Mouse (Mus musculus): ENCODE measurements at regions not wholly inside any gene's neighbourhood (a gene's known extent, or its start where the extent isn't known, plus 50 kb on each side); places are given as distances from the start of the nearest gene placed in this dataset.

DNA sequence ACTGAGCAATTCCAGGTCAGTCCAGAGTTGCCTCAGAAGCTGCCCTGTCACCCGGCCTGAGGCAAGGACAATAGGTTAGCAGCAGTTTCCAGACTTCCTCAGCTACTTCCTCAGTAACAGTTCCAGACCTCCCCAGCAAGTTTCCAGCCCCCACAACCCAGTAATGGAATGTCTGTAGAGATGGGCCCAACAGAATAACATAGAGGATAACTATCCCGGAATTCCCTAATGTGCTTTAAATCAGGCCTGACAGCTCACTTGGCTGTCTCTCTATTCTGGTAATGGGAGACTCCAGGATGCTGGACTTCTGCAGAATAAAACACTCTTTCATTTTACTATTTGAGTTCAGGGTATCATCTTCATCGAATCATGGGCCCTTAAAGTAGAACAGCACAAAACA lies 268.4 kb upstream of the Tsc22d2 start:
- in situ Hi-C loops (cut with MboI) = loop anchor here (25.0 kb wide), 1 partner anchor 309 kb away; the partner anchor contains the start of gene Pfn2

DNA sequence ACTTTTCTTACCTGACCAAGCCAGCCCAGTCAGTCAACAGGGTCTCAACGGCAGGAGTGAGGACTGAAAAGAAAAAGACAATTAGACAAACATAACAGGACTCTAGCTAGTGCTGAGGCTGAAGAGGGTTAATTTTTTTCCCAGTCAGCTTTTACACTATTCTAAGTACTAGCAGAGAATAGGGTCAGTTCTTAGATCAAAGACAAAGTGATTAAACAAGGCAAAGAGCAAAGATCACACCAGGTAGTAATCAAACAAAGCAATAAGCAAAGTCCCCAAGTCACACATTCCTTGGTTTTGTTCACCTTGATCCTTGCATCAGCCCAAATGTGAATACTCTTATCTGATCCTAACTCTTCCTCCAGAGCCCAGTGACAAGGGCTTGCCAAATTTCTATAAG lies 267.8 kb upstream of the Tsc22d2 start:
- in situ Hi-C loops (cut with MboI) = loop anchor here (25.0 kb wide), 1 partner anchor 309 kb away; the partner anchor contains the start of gene Pfn2

DNA sequence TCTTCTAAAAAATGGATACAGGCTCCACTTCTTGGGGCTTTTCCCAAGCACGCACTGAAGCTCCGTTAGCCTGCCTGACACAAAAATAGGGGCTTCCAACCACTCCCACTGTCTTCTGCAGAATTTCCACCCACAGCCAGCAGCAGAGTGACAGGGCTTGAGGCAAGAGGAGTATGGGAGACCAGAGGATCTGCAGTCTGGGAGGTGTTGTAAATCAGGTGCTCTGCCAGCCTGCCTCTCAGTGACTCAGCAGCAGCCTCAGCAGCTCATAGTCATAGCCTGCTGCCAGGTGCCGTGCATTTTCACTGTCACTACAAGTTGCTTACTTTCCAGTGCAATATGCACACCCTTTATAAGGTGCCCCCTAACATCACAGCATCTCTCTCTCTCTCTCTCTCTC lies 261.4 kb upstream of the Tsc22d2 start:
- in situ Hi-C loops (cut with MboI) = no loop called here

DNA sequence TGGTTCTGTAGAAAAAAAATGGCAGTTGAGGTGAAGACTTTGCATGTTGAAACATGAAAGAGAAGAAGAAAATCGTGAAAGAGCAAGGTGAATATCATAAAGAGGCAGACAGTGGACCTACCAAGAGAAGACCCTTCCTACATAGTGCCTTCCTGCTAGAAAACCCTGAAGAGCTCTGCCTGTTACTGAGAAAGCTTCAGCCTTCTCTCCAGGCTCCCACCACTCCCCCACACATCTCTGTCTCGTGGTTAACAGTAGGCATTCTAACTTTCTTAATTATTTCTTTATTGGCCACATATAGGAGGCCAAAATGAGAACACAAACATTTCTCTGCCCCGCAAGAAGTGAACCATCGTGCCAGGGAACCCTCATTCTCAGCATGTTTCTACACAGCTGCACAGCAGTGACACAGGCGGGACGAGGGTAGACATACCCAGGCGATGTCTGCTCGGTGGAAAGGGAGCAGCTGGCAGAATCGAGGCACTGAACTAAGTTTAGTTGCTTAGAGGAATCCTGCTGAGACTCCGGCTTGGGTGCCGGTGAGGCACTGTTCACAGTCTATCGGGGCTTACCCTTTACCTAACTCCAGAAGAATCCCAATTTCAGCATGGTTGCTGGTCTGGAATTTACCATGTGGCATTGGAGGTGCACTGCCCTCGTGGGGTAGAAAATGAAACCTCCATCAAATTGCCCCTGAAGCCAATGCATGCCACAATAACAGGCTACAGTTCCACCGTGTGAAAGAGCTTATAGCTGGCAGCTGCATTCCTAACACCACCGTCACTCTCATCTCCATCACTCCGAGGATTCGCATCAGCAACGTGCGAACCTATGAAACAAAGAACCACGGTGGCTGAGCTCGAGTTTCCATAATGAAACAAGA lies 260.4 kb upstream of the Tsc22d2 start:
- in situ Hi-C loops (cut with MboI) = no loop called here

DNA sequence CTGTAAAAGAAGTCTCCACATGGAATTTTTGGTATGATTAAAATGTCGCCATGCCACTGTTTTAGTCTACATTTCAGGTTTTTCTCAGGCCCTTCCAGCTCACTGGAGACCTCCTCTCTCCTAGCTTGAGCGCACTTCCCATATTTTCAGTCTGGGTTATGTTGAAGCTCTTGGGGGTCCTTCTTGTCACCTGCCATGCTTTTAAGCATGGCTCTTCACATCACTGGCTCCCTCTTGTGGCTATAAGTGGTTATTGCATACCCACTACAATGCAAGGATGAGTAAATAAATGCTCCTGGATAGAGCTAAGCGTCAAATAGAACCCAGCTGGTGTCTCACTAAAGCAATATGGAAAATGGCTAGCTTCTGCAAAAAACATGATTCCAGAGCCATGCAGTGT lies 255.1 kb upstream of the Tsc22d2 start:
- in situ Hi-C loops (cut with MboI) = no loop called here

DNA sequence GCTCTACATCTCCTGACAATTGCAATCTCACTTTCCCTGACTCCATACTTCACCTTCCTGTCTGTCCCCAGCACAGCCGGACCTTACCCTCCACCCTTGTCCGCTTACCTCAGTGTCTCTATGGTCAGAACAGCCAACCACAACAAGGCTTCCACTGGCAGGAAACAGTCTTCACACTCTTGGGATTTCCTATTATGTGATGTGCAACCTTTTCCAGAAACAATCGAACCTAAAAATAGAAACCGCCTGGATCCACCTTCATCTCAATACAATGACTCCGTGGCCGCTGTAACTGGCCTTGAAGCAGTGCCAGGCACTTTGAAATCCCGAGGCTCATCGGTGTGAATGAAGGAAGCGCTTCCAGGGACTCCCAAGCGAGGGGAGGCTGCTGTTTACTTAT lies 252.3 kb upstream of the Tsc22d2 start:
- in situ Hi-C loops (cut with MboI) = no loop called here

DNA sequence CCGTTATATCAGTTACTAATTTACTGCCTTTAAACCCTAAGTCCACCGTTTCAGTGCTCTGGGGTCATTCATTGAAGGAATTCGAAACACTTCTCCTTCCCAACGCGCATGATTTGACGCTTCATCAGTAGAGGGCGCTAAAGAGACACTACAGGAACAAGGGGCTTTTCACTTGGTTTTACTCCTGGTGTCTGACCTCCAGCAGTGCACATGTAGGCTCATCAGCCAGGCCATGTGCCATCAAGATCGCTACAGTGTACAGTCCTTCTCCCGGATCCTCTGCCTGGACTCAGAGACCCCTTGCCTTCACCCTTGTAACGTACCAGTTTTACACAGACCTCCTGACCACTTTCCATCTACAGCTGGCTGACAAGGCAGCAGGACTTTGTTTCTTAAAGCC lies 250.7 kb upstream of the Tsc22d2 start:
- in situ Hi-C loops (cut with MboI) = no loop called here

DNA sequence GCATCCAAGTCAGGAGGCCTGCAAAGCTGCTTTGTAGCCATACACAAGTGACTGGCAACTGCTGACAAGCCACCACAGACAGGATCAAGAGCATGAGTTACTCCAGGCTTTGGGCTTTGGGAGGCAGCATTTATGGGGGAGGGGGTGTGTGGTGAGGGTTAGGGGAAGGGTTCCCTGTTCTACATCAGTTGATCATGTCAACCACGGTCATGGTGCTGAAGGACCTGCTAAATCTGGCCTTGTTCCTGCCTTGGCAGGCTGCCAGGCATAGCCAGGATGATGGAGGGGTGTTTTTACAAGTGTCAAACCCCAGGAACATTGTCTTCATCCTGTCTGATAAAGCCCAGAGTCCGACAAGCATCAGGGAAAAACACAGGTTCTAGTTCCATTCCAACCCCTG lies 247.9 kb upstream of the Tsc22d2 start:
- in situ Hi-C loops (cut with MboI) = no loop called here

DNA sequence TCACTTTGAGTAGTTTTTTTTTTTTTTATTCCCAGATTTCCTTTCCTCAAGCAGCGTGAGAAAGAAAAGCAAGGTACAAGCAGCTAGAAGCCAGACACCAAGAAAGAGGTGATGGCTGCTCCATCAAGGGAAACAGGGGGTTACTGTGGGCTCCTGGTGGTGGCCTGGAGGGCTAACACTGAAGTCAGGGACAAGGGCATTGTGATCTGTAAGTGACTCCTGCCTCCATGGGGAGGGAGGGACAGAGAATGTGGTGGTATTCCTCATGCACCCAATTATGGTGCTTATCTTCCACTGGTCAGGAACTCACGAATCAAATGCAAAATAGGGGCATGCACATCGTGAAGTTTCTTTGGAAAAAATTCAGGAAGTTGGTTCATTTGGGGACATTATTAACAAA lies 247.4 kb upstream of the Tsc22d2 start:
- in situ Hi-C loops (cut with MboI) = no loop called here

DNA sequence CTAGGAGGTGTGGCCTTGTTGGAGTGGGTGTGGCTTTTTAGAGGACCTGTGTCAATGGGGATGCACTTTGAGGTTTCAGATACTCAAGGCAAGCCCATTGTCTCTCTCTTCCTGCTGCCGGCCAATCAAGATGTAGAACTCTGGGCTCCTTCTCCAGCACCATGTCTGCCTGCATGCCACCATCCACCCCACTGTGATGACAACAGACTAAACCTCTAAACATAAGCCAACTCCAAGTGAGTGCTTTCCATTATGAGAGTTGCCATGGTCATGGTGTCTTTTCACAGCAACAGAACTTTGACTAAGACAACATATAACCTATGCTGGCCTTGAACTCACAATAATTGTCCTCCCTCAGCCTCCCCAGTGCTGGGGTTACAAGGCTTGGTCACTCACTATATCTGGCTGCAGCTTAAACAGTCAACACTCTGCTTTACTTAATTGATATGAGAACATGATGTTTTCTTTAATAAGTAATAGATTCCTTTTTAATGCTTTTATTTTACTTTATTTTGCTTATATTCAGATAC lies 246.7 kb upstream of the Tsc22d2 start:
- in situ Hi-C loops (cut with MboI) = no loop called here

DNA sequence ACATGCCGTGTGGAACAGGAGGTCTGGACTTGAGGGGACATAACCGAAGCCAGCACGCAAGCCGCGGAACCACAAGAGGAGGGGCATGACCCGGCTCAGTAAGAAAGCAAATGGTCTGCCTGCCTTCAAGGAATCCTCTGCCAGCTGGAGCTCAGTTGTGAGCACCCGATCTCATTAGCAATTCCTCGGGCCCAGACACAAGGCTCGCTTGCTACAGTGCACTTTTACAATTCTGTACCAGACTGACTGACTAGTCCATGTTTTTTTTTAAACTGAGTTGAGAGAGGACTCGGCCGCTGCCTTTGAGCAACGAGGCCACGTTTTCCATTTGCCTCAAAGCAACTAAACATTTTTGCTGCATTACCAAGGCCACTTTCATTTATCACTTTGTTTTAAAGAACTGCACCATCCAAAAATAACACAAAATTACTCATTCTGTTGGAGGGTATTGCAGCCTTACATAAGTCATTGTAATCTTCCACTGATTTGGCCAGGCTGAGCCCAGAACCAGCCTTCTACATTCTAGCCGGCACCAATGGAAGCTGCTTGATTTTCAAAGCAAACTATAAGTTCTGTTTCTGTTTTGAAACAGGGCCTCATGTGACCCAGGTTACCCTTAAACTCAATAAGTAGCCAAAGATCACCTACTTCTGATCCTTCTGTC lies 245.9 kb upstream of the Tsc22d2 start:
- in situ Hi-C loops (cut with MboI) = no loop called here

DNA sequence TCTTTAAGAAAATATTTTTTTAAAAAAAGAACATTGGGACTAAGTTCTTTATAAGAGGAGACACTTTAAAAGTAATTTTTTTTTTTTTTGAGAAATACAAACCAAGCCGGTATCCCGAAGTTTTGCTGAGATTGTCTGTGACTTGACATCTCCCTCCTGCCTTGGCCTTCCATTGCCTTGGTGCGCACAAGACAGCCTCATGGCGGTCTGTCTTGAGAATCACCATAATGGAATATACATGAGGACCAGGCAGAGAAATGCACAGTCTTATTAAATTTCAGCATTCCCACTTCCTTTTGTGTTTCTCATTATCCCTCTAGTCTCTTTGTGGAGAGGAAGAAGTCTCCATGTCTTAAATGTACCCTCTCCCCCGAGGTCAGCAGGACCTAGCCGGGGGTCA lies 244.7 kb upstream of the Tsc22d2 start:
- in situ Hi-C loops (cut with MboI) = no loop called here

DNA sequence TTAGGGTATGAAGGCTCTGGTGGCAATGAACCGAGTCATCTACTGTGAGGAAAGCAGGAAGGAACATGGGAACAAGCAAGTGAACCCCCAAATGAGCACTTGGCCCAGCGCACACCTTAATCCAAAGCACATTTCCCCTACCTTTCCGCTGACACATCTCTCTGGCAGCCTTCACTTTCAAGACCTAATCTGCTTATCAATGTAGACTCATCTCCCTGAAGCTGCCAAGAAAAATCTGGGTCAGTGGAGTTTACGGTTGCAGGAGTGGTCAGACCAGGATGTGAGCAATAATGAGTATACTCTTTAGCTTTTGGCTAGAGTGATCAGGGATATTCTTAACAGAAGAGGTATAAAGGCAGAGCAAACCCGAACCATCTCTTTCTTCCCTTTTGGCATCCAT lies 242.4 kb upstream of the Tsc22d2 start:
- in situ Hi-C loops (cut with MboI) = no loop called here

DNA sequence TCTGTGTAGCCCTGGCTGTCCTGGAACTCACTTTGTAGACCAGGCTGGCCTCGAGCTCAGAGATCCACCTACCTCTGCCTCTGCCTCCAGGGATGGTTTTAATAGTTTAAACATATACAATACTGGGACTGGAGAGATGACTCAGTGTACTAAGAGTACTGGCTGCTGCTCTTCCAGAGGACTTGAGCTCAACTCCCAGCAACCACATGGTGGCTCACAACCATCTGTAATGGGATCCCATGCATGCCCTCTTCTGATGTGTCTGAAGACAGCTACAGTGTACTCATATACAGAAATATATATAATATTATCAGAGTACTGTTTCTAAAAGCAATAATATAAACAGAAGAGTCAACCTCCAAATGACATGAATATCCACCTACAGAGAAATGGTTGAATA lies 240.7 kb upstream of the Tsc22d2 start:
- in situ Hi-C loops (cut with MboI) = no loop called here

DNA sequence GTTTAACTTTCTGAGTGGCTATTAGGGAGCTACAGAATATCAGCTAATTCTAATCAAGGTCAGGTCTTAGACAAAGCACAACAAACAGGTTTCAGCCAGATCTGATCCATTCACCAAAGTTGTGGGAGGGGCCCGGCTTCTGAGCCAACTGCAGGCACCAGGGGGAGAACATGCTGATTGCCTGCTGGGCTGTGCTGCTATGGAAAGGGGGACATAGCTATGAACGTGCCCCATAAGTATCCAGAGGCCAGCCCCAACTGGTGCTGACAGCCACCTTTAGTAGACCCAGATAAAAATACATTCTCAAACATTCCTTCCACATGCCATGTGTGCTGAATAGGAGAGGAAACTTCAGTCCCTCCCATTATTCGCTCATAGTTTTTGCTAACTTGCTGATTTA lies 232.8 kb upstream of the Tsc22d2 start:
- in situ Hi-C loops (cut with MboI) = no loop called here

DNA sequence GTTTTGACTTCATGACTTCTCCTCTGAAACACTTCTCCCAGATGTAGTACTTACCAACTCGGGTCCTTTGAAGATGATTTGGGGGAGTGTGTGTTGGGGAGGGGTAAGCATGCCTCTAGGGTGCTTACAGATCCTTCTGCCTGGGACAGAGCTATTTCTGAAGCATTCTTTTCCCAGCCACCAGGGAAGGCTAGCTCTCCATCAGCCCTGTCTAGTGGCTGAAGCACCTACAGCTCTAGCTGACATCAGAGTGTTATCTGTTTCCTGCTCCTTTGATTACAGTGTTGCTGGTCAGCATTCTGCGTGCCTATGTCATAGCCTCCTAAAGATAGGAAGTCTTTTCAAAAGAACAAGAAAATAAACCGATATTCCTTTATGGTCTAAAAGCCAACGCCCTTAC lies 232.2 kb upstream of the Tsc22d2 start:
- in situ Hi-C loops (cut with MboI) = no loop called here

DNA sequence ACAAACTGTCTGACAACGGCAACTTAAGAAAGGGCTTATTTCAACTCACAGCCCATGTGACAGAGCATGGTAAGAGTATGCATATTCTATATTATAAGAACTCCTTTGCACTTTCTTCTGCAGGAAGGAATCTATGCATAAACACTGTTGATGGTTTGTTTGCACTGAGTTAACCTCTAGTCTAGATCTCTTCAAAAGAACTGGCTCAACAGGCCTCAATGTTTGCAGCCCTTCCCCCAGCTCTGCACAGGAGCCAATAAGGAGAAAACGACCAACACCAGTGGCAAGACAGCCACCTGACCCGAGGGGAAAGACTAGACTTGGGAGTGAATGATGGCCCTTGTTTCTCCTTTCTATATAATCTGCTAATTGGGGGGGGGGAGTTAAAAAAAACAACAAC lies 231.2 kb upstream of the Tsc22d2 start:
- in situ Hi-C loops (cut with MboI) = no loop called here

DNA sequence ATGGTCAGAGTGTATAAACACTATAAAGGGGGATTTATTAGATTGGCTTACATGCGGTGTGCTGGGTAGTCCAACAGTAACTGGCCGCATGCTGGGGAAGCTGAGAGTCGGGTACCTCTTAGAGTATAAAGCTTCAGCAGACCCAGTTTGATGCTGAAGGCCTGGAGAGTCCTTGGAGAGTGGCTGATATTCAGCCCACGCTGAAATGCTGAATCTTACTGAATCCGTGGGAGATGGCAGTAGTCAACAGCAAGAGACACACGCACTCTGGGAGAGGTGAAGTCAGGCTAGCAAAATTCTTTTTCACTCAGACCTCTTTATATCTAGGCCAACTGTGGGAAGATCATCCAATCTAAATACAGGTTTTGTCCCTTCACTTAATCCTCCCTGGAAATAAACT lies 214.1 kb upstream of the Tsc22d2 start:
- in situ Hi-C loops (cut with MboI) = no loop called here

DNA sequence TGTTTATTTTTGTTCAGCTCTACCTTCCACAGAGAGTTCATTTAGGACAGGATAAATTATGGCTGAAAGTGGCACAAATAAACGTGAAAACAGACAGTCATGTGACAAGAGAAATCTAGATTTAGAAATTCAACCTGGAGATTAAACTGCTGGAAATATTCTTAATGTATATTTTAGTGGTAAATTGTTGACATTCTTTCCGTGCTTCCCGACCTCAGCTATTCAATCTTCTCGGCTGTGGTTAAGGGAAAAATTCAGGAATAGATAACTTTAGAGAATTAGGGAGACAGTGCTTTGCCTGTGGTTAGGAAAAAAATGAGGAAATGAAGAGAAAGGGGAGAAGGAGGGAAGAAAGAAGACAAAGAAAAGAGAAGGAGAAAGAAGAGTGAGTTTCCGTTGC lies 211.7 kb upstream of the Tsc22d2 start:
- in situ Hi-C loops (cut with MboI) = no loop called here

DNA sequence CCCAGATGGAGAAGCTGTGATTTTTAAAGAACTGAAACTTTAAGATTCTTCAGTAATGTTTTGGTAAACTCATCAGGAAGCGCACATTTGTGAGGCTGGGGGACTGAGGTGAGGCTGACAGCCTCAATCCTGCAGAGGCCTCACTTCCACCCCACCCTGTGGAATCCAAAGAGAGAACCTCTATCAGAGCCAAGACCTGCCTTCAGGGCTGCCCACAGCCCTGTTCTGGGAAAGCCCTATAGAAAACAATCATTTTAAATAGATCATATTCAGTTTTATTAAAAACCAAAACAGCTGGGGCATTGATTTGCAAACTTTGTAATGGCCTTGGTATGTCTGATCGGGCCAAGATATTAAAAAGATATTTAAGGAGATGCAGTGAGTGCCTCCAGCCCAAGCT lies 210.7 kb upstream of the Tsc22d2 start:
- in situ Hi-C loops (cut with MboI) = no loop called here

DNA sequence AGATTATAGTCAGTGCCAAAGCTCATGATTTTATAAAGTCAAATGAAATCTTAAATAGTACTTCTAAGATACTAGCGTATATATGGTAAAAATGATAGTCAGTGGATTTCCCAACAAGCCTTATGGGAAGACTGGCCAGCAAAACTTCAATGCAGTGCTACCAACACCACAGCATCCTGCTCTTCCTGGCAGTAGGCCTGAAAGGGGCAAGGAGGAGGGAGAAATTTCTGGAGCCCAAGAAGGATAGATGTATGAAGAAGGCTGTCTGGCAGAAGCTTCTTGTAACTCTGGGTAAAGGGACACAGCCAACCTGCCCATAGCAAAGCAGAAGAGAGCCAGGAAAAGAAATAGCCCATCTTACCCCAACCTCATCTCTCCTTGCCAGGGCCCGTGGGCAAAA lies 209.0 kb upstream of the Tsc22d2 start:
- in situ Hi-C loops (cut with MboI) = no loop called here

DNA sequence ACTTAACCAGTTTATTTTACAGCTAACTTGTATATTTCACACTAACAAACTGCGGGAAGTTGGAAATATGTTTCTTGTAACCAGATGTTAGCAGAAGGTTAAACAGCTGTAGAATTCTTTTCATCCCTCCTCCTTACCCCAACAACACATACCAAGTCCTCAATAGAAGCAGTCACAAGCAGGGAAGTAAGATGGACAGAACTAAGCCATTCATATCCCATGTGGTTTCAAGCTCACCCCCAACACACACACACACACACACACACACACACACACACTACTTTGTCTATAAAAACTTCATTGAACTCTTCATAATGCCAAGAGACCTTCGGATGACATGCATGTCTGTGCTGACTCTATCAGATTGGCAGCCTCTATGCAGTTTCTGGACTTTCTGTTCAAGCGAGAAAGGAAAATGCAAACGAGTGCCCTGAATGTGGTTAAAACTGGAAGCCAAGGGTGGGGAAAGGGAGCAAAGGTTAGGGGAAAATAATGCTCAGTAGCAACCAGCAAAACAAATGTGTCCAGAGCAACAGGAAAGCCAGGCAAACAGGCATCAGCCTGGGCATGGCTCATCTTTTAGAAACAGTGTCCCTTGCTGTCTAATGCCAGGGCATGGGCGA lies 207.6 kb upstream of the Tsc22d2 start:
- in situ Hi-C loops (cut with MboI) = no loop called here

DNA sequence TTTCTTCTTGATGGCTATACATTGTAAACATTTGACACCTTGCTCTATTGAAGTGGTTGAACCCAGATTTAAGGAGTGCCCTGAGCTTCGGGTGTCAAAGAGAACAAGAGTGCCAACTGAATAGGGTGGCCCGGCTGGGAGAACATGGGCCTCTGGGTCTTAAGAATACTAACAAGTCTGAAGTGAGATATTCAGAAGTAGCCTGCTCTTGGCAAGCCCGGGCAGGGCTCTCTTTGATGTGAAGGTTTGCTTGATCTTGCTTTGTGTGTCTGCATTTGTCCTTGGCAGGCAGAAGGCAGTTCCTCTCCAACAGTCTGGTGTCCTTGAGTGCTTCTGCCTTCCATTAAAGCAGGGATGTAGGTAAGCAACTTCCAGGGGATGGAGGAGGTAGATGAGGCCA lies 203.5 kb upstream of the Tsc22d2 start:
- in situ Hi-C loops (cut with MboI) = no loop called here

All from mature B cell (primary cell).